Mouse (Mus musculus): ENCODE measurements around the gene Tmc8. TPM values are rescaled to one million over a fixed set of nuclear protein-coding genes. Genes with fewer than 3 reads are reported as not detected.

The Tmc8 gene
- 1.00 and 1.5 TPM in 2 replicates for polyA plus RNA-seq (2015; fragmentation: Nextera tagmentation; extraction: Ambion mirVana)

DNA sequence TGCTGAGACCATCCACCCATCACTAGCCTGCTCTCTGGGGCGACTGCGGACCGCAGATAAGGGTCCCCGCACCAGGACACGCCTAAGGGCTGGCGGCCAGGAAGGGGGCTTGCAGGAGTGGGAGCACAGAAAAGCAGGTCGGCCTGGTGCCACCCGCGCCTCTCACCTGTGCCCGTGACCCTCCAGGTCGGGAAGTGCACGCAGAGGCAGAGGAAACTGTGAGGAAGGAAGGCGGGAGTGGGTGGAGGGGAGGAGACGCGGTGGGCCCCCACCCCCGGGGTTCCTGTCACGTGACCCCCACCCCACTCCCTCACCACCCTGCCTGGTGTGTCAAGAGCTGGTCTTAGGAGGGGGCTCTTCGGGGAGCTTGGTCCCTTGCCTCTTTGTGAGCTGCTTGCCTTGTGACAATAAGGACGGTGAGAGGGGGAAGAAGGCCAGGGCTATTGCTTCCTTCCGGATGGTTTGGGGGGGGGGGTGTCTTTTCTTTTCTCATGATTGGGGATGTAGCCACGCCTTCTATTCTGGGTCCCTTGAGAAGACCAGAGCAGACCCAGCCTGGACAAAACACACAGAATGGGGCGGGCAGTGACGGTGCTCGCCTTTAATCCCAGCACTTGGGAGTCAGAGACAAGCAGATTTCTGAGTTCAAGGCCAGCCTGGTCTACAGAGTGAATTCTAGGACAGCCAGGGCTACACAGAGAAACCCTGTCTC, at the start of gene Tmc8, which contains the start of gene Tmc6:
Tmc8 (plus strand) TSS at position 84 of the 712 bp plus-strand sequence.
Tmc6 (minus strand) TSS at position 206 of the 712 bp plus-strand sequence.
- H3K27me3 ChIP-seq (replicated peaks), result peaks cover 36% of the 10 kb centered on the region

GRCm38 (mm10) chr11:117736037-117736689, 45.7 kb upstream of the Tmc8 start:
- H3K4me2 ChIP-seq, result no peak overlapping the region
- WGBS, result 76% methylated on average over 5 of the region's 5 CpGs
- H3K9ac ChIP-seq, result no peak overlapping the region

More for the DNA sequence above, at the start of gene Tmc8, which contains the start of gene Tmc6:
- Histone ChIP-seq H3K4me3 (peak within 1 kb of the TSS; percentile 29), H3K4me2 (peak within 1 kb of the TSS; percentile 53), H3K9me3 (no peaks in the 10 kb centered on the region), H3K27ac (no peak within 1 kb of the TSS), H3K4me1 (peaks cover 36% of the 10 kb centered on the region), H3K9ac (peak within 1 kb of the TSS; percentile 13; the same call in 1 of the 2 replicates), H3K36me3 (replicated peaks) (no peaks in the 10 kb centered on the region)
- 39% methylated on average over 24 of the region's 24 CpGs for WGBS
- ATAC-seq (replicated peaks), result no peak

DNA sequence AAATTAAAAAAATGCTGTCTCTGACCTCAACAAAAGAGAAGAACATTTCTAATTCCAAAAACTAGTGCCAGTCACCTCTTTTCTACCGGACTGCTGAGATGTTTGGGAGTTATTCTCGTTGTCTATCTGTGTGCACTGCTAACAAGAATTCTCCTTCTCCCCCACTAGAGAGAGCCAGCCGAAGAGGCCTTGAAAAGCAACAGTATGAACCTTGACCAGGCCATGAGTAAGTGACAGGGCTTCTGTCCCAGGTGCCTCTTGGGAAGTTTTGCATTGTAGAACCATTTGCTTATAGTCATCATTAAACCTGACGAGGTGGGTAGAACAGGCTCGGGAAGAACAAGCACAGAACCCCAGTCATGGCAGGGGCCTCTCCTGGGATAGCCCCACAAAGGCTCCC, 43.8 kb upstream of the Tmc8 start:
- H3K4me2 ChIP-seq, result no peak overlapping the region
- no peaks in the 10 kb centered on the region for H3K9me3 ChIP-seq
- no peak overlapping the region for H3K4me3 ChIP-seq
- no peak overlapping the region for H3K9ac ChIP-seq
- no peaks in the 10 kb centered on the region for H3K4me1 ChIP-seq
- no peak for ATAC-seq (replicated peaks)
- peaks cover 60% of the 10 kb centered on the region for H3K36me3 ChIP-seq (replicated peaks)
- H3K27ac ChIP-seq, result no peak overlapping the region
- WGBS, result 93% methylated on average over 5 of the region's 5 CpGs
- H3K27me3 ChIP-seq (replicated peaks), result no peaks in the 10 kb centered on the region

More at GRCm38 (mm10) chr11:117736037-117736689, 45.7 kb upstream of the Tmc8 start:
- H3K36me3 ChIP-seq (replicated peaks), result peaks cover 40% of the 10 kb centered on the region
- H3K27me3 ChIP-seq (replicated peaks), result no peaks in the 10 kb centered on the region
- H3K4me1 ChIP-seq, result no peaks in the 10 kb centered on the region
- no peak overlapping the region for H3K27ac ChIP-seq
- H3K9me3 ChIP-seq, result no peaks in the 10 kb centered on the region
- ATAC-seq (replicated peaks), result no peak
- no peak overlapping the region for H3K4me3 ChIP-seq

- no peak for ATAC-seq (replicated peaks)
- H3K4me3 ChIP-seq, result no peak overlapping the region
- whole genome bisulfite sequencing, result 96% methylated on average over 6 of the region's 6 CpGs
Measured at GRCm38 (mm10) chr11:117741128-117741527, 40.7 kb upstream of the Tmc8 start.

GRCm38 (mm10) chr11:117742243-117742642, 39.6 kb upstream of the Tmc8 start:
- Histone ChIP-seq H3K4me2 (no peak overlapping the region), H3K36me3 (replicated peaks) (peaks cover 87% of the 10 kb centered on the region), H3K9me3 (no peaks in the 10 kb centered on the region), H3K4me1 (no peaks in the 10 kb centered on the region), H3K27ac (no peak overlapping the region), H3K27me3 (replicated peaks) (no peaks in the 10 kb centered on the region), H3K9ac (no peak overlapping the region), H3K4me3 (no peak overlapping the region)
- 89% methylated on average over 8 of the region's 8 CpGs for WGBS
- no peak for ATAC-seq (replicated peaks)

More at GRCm38 (mm10) chr11:117741128-117741527, 40.7 kb upstream of the Tmc8 start:
- H3K27me3 ChIP-seq (replicated peaks), result no peaks in the 10 kb centered on the region
- no peak overlapping the region for H3K27ac ChIP-seq
- peaks cover 84% of the 10 kb centered on the region for H3K36me3 ChIP-seq (replicated peaks)
- H3K9ac ChIP-seq, result no peak overlapping the region
- H3K9me3 ChIP-seq, result no peaks in the 10 kb centered on the region
- no peak overlapping the region for H3K4me2 ChIP-seq
- no peaks in the 10 kb centered on the region for H3K4me1 ChIP-seq

GRCm38 (mm10) chr11:117742715-117743114, 39.2 kb upstream of the Tmc8 start:
- no peak for ATAC-seq (replicated peaks)
- Histone ChIP-seq H3K4me1 (no peaks in the 10 kb centered on the region), H3K4me2 (no peak overlapping the region), H3K36me3 (replicated peaks) (peaks cover 92% of the 10 kb centered on the region), H3K27ac (no peak overlapping the region), H3K9ac (no peak overlapping the region), H3K9me3 (no peaks in the 10 kb centered on the region), H3K4me3 (no peak overlapping the region), H3K27me3 (replicated peaks) (no peaks in the 10 kb centered on the region)
- WGBS, result 93% methylated on average over 8 of the region's 8 CpGs

GRCm38 (mm10) chr11:117743454-117744030, 38.3 kb upstream of the Tmc8 start:
- peaks cover 90% of the 10 kb centered on the region for H3K36me3 ChIP-seq (replicated peaks)
- H3K4me1 ChIP-seq, result no peaks in the 10 kb centered on the region
- ATAC-seq (replicated peaks), result no peak
- no peak overlapping the region for H3K9ac ChIP-seq
- H3K4me3 ChIP-seq, result no peak overlapping the region
- WGBS, result 81% methylated on average over 4 of the region's 4 CpGs
- H3K4me2 ChIP-seq, result no peak overlapping the region
- H3K27ac ChIP-seq, result no peak overlapping the region
- no peaks in the 10 kb centered on the region for H3K27me3 ChIP-seq (replicated peaks)
- no peaks in the 10 kb centered on the region for H3K9me3 ChIP-seq

DNA sequence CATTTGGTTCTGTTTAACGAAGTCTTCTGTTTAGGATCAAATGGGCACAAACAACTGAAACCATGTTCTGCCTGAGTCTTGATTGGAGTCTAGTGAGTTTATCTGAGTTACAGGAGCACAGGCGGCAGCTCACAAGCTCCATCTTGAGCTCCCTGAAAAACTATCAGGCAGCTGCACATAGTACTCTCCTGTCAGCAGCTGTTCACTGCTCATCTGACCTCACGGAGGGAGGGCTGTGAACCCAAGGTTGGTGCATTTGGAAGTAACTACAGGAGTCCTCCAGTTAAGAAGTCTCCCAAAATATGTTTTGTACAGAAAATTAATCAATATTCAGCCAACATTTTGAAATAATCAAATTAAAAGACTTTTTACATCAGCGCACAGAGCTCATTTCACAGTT, 33.2 kb upstream of the Tmc8 start:
- Histone ChIP-seq H3K36me3 (replicated peaks) (peaks cover 86% of the 10 kb centered on the region), H3K9ac (no peak overlapping the region), H3K27ac (no peak overlapping the region), H3K27me3 (replicated peaks) (no peaks in the 10 kb centered on the region), H3K4me3 (no peak overlapping the region), H3K4me1 (no peaks in the 10 kb centered on the region), H3K9me3 (no peaks in the 10 kb centered on the region), H3K4me2 (no peak overlapping the region)
- 84% methylated on average over 4 of the region's 4 CpGs for WGBS
- ATAC-seq (replicated peaks), result no peak

GRCm38 (mm10) chr11:117749414-117749813, 32.5 kb upstream of the Tmc8 start:
- WGBS, result 93% methylated on average over 10 of the region's 10 CpGs
- H3K4me3 ChIP-seq, result no peak overlapping the region
- no peaks in the 10 kb centered on the region for H3K9me3 ChIP-seq
- no peaks in the 10 kb centered on the region for H3K27me3 ChIP-seq (replicated peaks)
- no peak overlapping the region for H3K9ac ChIP-seq
- H3K4me2 ChIP-seq, result no peak overlapping the region
- no peak overlapping the region for H3K27ac ChIP-seq
- peaks cover 88% of the 10 kb centered on the region for H3K36me3 ChIP-seq (replicated peaks)
- H3K4me1 ChIP-seq, result no peaks in the 10 kb centered on the region
- ATAC-seq (replicated peaks), result no peak

DNA sequence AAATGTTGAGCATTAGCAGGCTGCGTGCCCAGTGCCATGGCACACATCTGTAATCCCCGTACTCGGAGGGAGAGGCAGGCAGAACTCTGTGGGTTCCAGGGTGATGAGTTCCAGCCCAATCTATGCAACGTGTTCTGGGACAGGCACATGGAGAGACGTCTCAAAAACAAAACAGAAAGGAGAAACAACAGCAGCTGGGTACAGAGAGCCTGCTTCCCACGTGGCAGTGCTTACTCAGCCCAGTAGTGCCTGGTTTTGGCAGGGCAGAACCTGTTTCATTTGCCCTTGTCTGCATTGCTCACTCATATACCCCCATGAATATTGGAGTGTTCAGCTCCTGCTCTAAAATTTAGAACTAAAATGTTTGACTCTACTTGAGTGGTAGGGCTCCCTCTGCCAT, 30.3 kb upstream of the Tmc8 start:
- WGBS, result 85% methylated on average over 6 of the region's 6 CpGs
- Histone ChIP-seq H3K27ac (no peak overlapping the region), H3K4me3 (no peak overlapping the region), H3K4me2 (no peak overlapping the region), H3K4me1 (no peaks in the 10 kb centered on the region), H3K27me3 (replicated peaks) (no peaks in the 10 kb centered on the region), H3K9ac (no peak overlapping the region), H3K9me3 (no peaks in the 10 kb centered on the region), H3K36me3 (replicated peaks) (peaks cover 88% of the 10 kb centered on the region)
- no peak for ATAC-seq (replicated peaks)

GRCm38 (mm10) chr11:117755891-117756290, 26.0 kb upstream of the Tmc8 start:
- no peak for ATAC-seq (replicated peaks)
- H3K9ac ChIP-seq, result no peak overlapping the region
- H3K36me3 ChIP-seq (replicated peaks), result peaks cover 88% of the 10 kb centered on the region
- H3K4me2 ChIP-seq, result no peak overlapping the region
- H3K27me3 ChIP-seq (replicated peaks), result no peaks in the 10 kb centered on the region
- no peak overlapping the region for H3K4me3 ChIP-seq
- H3K4me1 ChIP-seq, result no peaks in the 10 kb centered on the region
- 97% methylated on average over 7 of the region's 7 CpGs for WGBS
- H3K9me3 ChIP-seq, result no peaks in the 10 kb centered on the region
- H3K27ac ChIP-seq, result no peak overlapping the region

- no peak for ATAC-seq (replicated peaks)
- Histone ChIP-seq H3K9me3 (no peaks in the 10 kb centered on the region), H3K4me1 (no peaks in the 10 kb centered on the region), H3K9ac (no peak overlapping the region), H3K27ac (no peak overlapping the region), H3K4me3 (no peak overlapping the region), H3K4me2 (no peak overlapping the region), H3K36me3 (replicated peaks) (peaks cover 68% of the 10 kb centered on the region), H3K27me3 (replicated peaks) (no peaks in the 10 kb centered on the region)
- 96% methylated on average over 10 of the region's 10 CpGs for WGBS
Measured at GRCm38 (mm10) chr11:117759267-117759666, 22.6 kb upstream of the Tmc8 start.

All from midbrain, embryonic 15.5 days (tissue).